Mouse (Mus musculus) frontal cortex, adult (tissue): ENCODE results near the gene Gse1.

ENCODE experiments used
- ATAC-seq: cut with Nextera tagmentation; 2 replicates; pipeline ENCODE4 v1.9.2; 2017; ENCODE audit warnings: mild to moderate bottlenecking, moderate library complexity, mixed read lengths; ENCODE audit not compliant: low TSS enrichment

The Gse1 gene

DNA sequence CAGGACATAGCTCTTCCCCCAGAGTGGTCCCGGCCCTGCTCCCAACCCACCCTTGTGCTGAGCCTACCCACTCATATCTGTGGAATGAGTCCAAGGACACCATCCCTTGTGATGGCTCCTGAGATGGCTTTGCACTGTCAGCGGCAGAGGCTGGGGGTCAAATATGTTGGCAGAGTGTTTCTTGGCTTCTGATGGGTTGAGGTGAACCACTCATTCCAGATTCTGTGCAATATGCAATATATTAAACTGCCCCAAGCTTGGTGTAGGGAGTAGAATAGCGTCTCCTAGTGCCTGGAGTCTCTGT is 323.4 kb downstream of the Gse1 start:
- no peak for ATAC-seq

DNA sequence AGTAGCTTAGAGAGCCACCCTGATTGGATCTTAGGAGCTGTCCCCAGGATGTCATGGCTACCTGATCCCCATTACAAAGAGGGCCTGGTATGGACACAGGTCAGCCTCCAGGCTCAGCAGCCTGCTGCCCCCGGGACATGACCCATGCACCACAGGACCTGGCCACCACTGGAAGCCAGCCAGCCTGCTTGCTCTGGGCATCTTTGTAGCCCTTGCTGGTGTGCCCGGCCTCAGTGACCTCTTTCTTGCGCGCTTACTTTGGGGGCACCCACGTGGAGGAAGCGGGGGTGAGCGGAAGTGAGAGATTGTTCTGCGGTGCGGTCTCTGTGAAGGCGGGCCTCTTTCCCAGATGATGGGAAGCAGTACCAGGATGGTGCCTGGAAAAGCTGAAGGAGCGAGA is 324.3 kb downstream of the Gse1 start:
- ATAC-seq: peak; percentile 16; the same call in 1 of the 2 replicates

DNA sequence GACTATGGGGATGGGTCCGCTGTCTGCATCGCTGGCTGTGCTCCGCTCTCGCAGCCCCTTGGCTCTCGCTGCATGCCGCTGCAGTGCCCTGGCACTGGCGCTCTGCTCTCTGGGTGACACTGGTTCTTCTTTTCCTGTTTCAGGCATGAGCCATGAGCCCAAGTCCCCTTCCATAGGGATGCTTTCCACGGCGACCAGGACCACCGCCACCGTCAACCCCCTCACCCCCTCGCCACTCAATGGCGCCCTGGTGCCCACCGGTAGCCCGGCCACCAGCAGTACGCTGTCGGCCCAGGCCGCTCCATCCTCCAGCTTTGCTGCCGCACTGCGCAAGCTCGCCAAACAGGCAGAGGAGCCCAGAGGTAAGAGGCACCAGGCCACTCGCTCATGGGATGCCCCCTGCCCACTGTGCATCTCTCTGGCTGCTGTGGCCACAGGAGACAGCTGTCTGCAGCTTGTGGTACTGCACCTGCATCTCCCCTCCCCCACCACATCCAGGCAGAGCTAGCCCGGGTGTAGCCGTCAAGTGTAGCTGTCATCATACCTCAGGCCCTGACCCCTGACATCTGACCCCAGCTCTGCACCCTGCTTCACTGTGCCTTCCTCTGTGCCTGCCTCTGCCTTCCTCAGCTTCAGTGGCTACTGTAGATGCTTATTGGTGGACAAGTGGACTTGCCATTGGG is 325.3 kb downstream of the Gse1 start:
- ATAC-seq: no peak

DNA sequence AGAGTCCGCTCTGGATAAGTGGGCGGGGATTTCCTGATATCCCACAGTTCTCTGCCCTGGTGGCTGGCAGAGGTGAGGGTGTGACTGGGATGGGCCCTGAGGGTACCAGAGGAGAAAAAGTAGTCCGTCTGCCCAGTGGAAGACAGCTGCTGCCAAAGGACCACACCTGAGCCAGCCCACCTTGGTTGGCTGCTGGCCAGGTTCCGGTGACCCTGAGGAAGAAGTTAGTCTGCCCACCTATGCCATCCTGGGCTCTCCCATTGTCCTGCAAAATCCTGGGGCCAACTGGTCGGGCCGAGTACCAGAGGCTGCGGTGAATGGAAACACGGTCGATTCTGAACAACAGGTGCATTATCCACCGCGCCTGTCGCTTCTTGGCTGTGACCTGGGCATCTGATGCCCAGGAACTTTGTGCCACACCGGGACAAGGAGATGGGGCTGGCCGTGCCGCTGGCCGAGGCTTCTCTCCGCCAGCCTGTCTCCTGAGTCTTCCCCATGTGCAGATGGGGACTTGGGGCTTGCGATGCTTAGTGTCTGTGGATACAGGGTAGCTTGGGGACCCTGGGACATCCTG is 326.3 kb downstream of the Gse1 start:
- ATAC-seq: no peak

DNA sequence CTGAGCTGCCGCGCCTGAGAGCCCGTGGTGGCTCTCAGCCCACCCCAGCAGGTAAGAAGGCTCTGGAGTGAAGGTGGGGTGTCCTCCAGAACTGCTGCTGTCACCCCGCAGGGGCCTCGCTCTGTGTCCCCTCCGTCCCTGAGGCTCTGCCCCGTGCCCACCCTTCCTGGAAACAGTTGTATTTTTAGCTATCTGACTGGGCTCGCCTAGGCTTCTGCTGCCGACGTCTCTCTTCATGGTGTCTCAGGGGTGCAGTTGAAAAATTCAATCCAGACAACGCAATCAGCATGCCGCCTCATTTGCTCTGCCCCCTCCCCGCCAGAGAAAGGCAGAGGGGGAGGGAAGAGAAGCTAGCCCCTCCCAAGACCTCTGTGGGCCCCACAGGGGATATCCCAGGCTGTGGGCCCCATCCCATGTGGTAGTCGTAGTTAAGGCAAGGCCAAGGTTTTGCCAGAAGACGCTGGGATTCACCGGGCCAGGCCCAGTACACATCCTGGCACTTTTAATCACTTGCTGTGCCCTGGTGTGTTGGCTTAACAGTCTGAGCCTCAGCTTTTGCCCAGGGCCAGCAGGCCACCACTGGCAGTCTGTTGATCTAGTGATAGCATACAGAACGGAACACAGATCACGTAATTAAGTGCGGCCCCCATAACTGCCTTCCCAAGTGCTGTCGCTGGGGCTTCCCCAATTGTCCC is 328.1 kb downstream of the Gse1 start:
- ATAC-seq: no peak

DNA sequence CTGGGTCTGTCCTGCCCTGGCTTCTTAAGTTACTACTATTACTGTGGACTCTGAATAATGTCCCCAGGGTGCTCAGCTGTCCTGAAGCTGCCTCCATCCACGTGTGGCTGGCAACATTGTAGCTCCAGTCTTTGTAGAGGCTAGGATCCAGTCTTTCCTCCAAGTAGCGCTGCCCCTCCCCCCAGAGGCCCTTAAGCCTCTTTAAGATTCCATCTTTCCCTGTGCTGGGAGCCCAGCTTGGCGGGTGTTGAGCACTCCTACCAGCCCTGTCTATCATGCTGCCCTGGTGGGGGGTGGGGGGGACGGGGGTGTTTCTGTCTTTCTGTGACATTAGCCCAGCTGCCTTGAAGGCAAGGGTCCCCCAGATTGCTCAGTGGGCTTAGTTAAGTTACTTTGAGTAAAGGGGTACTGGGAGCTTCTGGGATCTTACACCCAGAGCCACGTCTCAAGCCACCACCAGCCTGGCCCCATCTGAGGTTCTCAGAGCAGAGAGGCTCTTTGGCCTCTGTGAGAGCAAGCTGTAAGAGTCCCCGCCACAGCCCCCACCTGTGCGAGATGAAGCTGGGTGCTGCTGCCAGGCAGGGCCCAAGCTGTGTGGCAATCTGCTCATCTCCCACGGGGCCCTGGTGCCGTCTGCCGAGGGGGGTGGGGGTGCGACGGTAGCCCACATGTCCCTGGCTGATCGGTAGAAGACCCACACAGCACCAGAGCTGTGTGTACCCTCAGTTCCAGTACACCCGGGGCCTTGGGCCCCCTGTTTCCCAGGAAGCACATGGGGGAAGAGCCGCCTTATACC is 329.1 kb downstream of the Gse1 start:
- ATAC-seq: peak; percentile 42

DNA sequence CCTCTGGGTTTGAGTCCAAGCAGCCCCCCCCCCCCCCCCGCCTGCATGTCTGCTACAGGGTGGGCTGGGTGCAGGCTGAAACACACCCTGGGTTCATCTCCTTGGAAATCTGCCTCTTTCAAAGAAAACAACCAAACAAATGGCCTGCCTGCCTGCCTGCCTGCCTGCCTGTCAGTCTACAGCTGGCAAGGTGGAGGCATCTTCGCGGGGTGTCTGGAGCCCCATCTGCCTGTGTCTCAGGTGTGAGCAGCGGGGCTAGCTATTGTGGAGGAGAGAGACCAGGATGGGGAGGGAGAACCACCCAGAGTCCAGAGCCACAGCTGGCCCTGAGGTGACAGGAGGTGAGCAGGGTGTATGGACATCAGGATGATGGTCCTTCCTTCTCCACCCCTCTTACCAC is 329.9 kb downstream of the Gse1 start:
- ATAC-seq: no peak

DNA sequence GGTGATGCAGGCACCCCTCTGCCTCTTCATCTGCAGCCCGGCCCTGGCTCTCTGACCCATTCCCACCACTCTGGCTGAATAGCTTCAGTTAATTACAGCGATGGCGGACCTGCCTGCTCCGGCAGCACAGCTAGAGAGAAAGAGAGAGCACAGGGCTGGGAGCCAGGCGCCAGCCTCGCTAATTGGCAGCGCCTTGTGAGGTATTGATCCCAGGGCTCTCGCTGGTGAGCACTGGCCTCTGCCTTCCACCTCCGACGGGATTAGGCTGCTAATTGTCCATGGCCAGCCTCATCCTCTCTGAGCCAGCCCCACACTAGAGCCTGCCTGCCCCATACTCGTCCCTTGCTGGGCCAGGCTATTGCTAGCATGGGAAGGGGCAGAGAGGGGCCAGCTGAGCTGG is 331.4 kb downstream of the Gse1 start:
- ATAC-seq: no peak

DNA sequence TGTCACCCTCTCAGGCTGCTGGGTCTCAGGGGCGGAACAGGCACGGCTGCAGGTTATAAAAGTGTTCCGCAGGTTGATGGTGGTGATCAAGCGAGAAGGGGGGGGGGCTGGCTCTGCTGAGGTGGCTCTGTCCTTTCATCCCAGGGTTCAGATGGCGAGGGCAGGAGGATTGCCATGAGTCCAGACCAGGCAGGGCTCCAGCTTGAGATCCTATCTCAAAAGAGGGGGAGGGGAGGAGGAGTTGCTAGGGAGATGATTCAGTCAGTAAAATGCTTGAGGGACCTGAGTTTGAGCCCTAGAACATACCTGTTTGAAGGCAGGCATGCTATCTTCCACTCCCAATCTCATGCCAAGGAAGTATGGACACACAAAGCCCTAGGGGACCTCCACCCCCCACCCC is 332.3 kb downstream of the Gse1 start:
- ATAC-seq: no peak

DNA sequence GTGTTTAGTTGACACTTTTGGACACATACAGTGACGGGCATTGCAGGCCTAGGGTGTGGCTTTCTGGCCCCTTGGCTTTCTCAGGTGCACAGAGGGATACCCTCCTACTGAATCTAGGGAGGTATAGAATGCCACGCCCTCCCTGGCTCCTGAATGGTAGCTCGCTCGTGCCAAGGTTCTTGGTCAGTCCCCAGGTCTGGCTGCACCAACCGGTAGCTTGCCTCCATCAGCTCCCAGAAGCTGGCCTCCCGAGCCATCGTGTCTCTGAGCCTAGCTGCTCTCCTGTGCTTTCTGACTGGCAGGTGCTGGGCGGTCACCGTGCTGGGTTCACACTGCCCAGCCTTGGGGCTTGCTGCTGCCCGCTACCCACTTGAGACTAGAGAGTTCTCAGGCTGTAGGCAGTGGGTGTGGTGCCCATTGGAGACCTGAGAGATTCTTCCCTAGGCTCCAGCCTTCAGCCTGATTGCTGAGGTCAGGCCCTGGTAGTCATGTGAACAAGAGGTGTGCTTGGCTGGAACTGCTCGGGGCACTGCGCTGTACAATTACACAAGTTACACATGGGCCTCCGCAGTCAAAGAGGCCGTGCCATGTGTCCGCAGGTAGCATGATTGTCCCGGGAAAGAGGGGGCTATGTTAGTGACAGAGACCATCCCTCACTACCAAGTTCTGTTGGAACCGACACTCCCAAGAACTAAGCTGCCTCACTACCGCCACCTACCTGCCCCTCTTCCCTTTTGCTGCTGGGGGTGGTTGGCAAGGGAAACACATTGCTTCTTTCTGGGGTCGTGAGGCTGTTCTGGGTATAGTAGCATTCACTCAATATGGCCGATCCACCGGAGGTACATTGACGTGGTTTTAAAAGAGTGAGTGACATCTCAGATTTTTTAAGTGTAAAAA is 333.5 kb downstream of the Gse1 start:
- ATAC-seq: no peak

DNA sequence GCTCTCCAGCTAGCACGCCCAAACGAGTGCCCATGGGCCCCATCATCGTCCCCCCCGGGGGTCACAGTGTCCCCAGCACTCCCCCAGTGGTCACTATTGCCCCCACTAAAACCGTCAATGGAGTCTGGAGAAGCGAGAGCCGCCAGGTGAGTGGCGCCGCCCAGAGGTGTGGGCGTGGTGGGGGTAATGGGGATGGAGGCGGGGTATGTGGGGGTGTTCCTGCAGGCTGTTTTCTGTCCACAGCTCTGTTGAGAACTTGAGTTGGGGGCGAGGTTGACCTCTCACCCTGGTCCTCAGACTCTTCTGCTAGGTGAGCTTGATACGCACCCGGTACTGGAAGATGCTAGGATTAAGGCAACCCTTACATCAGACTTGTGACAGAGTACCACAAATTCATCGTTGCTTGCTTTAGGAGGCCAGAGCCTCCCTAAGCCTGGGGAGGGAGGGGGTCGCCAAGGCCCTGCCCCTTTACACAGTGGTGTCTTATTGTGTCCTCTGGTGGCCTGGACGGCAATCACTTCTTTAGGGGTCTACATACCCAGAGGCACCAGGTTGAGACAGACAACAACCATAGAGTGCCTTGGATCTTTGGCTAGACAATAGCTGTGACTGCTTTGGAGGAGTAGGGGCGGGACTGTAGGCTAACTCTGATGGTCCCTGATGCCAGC is 334.6 kb downstream of the Gse1 start:
- no peak for ATAC-seq

DNA sequence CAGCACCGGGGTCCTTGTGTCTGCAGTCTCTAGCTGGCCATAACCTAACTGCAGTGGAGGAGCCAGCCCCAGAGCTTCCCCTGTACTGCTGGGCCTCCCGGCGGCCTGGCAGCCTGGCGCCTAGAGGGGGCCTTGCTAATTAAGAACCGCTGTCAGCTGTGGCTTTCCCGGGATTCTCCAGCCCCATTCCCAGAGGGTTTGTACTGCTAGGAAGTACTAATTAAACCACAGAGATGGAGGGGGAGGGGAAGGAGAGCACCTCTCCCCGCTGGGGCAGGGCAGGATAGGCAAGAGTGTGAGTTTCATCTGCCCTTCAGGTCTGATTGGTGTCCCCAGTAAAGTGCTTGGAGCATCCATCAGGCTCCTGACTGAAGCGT is 335.1 kb downstream of the Gse1 start:
- no peak for ATAC-seq

DNA sequence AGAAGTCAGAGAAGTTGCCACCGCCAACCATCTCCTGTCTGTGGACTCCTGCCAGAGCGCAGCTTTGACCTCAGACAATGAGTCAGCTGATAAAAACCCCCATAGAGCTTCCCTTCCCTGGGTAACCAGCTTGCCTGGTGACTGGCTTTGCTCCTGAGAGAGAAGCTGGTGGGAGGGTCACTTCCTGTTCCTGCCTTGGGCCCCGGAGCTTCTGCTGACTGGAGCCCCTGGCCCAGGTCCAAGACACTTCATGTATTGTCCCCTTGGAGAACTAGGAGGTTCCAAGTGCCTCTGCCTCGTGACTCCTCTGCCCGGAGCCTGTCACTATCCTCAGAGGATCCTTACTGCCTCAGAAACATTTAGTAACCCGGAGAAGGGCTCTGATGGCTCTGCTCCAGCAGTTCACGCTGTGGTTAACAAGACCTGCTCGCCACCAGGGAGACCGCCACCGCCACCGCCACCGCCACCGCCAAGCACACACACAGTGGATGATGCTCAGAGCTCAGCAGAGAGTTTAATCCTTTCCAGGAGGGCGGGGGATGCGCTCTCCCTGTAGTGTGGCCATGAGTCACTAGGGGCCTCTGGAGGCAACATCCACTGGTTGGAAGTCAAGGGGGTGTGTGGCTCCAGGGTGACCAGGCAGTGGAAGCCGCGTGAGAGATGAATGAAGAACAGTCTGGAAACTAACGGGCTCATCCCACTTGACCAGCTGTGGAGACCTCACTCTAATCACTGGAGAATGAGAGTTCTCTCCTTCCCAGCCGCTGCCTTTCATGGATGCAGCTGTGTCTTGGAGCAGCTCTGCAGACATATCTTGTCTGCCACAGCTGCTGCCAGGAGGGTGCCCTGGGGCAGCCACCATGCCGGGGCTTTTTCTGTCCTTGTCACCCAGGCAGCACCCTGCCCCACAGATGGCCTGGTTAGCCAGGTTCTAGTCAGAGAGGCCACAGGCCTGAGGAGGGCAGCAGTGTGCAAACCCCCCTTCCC is 335.9 kb downstream of the Gse1 start:
- peak; percentile 69 for ATAC-seq

DNA sequence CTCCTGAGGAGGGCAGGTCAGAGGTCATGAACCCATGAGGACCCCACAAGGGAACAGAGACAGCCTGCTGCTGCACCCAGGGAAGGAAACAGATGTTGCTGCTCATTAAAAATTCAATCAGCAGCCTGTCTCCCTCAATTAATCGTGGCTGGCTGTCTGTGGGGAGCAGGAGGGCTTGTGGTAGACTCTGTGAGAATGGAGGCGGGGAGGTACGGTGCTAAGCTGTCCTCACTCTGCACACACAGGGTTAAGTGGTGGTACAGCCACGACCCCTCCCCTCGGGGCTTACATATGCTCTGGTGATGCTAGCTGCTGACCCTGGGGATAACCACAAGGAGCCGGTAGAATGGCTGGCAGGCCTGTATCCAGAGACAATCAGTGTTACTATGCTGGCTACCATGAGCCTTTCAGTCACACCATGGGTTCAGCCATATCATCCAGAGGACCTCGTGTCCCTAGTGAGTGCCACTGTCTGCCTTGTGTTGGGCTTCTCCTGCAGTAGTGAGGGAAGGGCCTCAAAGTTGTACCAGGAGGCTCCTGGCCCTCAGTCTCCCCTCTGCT is 337.0 kb downstream of the Gse1 start:
- no peak for ATAC-seq

DNA sequence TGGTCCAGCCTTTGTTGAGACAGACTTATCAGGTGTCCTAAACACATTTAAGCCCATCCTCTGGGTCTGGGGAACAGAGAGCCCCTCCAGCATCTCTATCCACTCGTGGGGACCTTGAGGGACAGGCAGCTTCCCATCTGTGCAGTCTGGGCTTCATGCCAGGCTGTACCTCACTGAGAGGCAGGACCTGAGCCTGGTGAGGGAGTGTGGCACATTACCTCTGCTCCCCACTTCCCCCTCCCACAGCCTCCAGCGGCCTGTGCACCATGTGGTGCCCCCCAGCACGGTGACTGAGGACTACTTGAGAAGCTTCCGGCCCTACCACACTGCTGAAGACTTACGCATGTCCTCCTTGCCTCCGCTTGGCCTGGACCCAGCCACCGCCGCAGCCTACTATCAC is 338.4 kb downstream of the Gse1 start:
- ATAC-seq: no peak

DNA sequence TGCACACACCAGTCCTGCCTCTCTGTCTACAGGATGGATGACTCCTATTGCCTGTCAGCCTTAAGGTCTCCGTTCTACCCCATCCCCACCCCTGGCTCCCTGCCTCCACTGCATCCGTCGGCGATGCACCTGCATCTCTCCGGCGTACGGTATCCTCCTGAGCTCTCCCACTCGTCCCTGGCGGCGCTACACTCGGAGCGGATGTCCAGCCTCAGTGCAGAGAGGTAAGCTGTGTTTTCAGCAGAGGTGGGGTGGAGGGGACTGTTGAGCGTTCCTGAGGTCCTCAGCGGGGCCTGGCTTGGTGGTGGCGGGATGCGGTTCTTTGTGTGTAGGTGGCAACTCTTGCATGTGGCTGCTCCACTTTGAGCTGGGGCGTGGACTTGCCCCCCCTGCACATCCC is 339.5 kb downstream of the Gse1 start:
- ATAC-seq: no peak

DNA sequence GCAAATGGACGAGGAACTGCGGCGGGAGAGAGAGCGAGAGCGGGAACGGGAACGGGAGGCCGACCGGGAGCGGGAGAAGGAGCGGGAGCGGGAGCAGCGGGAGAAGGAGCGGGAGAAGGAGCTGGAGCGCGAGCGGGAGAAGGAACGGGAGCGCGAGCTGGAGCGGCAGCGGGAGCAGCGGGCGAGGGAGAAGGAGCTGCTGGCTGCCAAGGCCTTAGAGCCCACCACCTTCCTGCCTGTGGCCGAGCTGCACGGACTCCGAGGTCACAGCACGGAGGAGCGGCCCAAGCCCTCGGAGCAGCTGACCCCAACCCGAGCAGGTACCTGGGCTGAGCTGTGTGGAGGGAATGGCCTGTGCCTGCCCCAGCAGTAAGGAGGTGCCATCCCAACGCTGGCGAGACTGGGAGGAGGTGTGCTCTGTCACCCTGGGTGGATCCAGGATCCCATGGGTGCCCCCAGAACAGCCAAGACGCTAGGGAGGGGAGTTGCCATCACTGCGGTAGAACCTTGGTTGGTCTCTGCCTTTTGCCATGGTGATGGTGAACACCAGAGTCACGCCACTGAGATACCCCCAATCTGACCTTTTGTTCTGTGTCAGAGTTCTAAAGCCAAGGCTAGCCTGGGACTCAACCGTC is 340.0 kb downstream of the Gse1 start:
- ATAC-seq: no peak

DNA sequence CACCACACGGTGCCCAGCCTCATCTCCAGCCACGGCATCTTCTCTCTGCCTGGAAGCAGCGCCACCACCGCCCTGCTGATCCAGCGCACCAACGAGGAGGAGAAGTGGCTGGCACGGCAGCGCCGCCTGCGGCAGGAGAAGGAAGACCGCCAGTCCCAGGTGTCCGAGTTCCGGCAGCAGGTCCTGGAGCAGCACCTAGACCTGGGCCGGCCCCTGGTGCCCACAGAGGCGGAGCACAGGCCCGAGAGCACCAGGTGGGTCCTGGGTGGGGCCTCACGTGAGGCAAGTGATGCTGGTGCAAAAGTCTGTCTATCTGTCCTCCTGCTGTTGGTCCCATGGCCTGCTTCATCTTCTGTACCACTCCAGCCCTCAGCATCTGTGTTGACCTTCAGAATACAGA is 340.9 kb downstream of the Gse1 start:
- no peak for ATAC-seq
